Mouse (Mus musculus) liver, adult 2 months (tissue): Measurements from ENCODE around the gene Il1rap. TPM values are rescaled to one million over a fixed set of nuclear protein-coding genes. Genes with fewer than 3 reads are reported as not detected.

ENCODE experiments used
- DNase-seq: peaks from one replicate; pipeline ENCODE4 v3.0.0-alpha.2; 2011; ENCODE audit warnings: low read depth, low spot score; ENCODE audit errors: extremely low read depth
- H3K27ac ChIP-seq: fragments of 200-500 bp; replicated peaks from 2 replicates; pipeline ENCODE4 v1.5.1; 2012; ENCODE audit warnings: low read depth, mild to moderate bottlenecking, control low read depth, inconsistent platforms, low read length; ENCODE audit not compliant: insufficient read depth
- H3K27me3 ChIP-seq: fragments of 200-500 bp; 2 replicates; pipeline ENCODE4 v1.6.1; 2012; ENCODE audit warnings: mild to moderate bottlenecking, moderate library complexity, low read length, inconsistent platforms; ENCODE audit not compliant: control insufficient read depth, insufficient read depth
- H3K36me3 ChIP-seq: fragments of 200-500 bp; 2 replicates; pipeline ENCODE4 v1.6.1; 2012; ENCODE audit warnings: low read length, inconsistent platforms; ENCODE audit not compliant: control insufficient read depth, insufficient read depth
- H3K4me1 ChIP-seq: fragments of 200-500 bp; 2 replicates; pipeline ENCODE4 v1.6.1; 2011; ENCODE audit warnings: low read length; ENCODE audit not compliant: control insufficient read depth, insufficient read depth
- H3K4me3 ChIP-seq: fragments of 200-500 bp; 2 replicates; pipeline ENCODE4 v1.5.1; 2011; ENCODE audit warnings: low read depth, mild to moderate bottlenecking, control low read depth, low read length, moderate library complexity; ENCODE audit not compliant: insufficient read depth
- H3K79me2 ChIP-seq: fragments of 200-500 bp; 2 replicates; pipeline ENCODE4 v1.6.1; 2012; ENCODE audit warnings: inconsistent platforms, mild to moderate bottlenecking, low read length, moderate library complexity; ENCODE audit not compliant: control insufficient read depth, insufficient read depth
- H3K9ac ChIP-seq: fragments of 200-500 bp; 2 replicates; pipeline ENCODE4 v1.6.1; 2012; ENCODE audit warnings: low read depth, mild to moderate bottlenecking, control low read depth, inconsistent platforms, low read length
- CTCF ChIP-seq: fragments of 200-500 bp; IDR thresholded peaks from 2 replicates; pipeline ENCODE4 v1.5.1; 2011; ENCODE audit warnings: low read depth, low read length, control low read depth
- POLR2A ChIP-seq: fragments of 200-500 bp; IDR thresholded peaks from 2 replicates; pipeline ENCODE4 v1.6.1; 2011; ENCODE audit warnings: low read length, control low read depth; ENCODE audit not compliant: insufficient read depth; ENCODE audit errors: extremely low read depth
- WGBS: fragments of 180-500 bp; shearing (Covaris S2); methylation state at CpG from one replicate; pipeline ENCODE4 v1.1.7; 2018; 5-methylcytosine and 5-hydroxymethylcytosine counted together
- polyA plus RNA-seq: library from polyadenylated mRNA; depleted of rRNA; stranded (reverse); fragments of >200 nt; gene quantifications from 2 replicates; pipeline ENCODE4 v1.2.3, GENCODE M21; 2012
- total RNA-seq: library from RNA; depleted of rRNA; stranded (reverse); fragments of >200 nt; gene quantifications from 2 replicates; pipeline ENCODE4 v1.2.3, GENCODE M21; 2014

Il1rap gene
- total and polyA plus RNA-seq, 2 experiments = 47.7 to 160 TPM

DNA sequence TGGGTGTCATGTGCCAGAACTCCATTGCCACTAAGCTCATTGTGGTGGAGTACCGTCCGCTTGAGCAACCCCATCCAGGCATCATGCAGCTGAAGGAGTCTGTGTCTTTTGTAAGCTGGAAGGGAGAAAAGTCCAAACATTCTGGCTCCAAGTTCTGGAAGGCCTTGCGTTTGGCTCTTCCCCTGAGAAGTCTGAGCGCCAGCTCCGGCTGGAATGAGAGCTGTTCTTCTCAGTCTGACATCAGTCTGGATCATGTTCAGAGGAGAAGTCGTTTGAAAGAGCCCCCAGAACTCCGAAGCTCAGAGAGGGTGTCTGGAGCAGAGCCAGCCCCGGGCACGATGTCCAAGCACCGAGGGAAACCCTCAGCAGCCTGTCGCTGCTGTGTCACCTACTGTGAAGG lies 141.0 kb downstream of the Il1rap start:
- Histone ChIP-seq H3K27ac (peak overlapping the region; percentile 45), H3K36me3 (peaks cover 8% of the 10 kb centered on the region), H3K4me1 (peaks cover 4% of the 10 kb centered on the region), H3K4me3 (no peak overlapping the region), H3K79me2 (no peaks in the 10 kb centered on the region; the same call in 1 of the 2 replicates), H3K27me3 (no peaks in the 10 kb centered on the region), H3K9ac (no peak overlapping the region)
- DNase-seq = peak; percentile 94
- no peak for TF ChIP-seq POLR2A
- no peak for TF ChIP-seq CTCF
- WGBS = 38% methylated on average over 11 of the region's 11 CpGs

DNA sequence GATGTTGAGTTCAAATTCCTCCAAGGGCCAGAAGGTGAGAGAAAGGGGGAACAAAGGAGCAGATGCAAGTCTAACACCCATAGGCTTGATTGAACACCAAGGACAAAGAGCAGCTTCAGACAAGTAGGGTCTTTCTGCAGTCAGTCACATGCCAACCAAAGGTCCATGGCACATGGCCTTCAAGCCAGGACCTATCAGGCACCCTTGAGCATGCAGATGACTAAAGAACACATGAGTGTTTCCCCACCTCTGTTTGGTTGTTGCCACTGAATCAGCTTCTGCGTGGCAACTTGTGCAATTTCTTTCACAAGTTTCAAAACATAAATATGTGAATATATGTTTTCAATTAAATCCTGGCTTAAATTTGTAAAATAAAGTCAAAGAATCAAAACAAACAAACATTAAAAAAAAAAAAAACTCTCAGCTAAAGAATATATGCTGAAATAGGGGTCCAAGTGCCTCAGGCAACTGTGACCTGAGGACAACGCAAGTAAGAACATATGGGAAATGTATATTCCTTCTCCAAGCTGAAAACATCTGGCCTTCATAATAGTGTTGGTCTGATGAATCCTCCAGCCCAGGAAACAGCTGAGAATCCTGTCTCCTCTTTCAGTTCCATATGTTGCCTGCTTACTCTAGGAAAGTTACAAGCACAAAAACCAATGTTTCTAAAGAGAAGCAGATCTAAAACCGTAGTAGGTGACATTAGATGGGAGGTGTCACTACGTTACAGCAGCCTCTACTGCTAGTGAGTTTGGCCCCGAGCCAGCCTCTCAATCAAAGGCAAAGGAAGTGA lies 142.6 kb downstream of the Il1rap start:
- Histone ChIP-seq H3K27ac (no peak overlapping the region), H3K36me3 (peaks cover 18% of the 10 kb centered on the region), H3K27me3 (no peaks in the 10 kb centered on the region), H3K79me2 (no peaks in the 10 kb centered on the region; the same call in 1 of the 2 replicates), H3K4me3 (no peak overlapping the region), H3K4me1 (peaks cover 4% of the 10 kb centered on the region), H3K9ac (no peak overlapping the region)
- TF ChIP-seq CTCF (no peak), POLR2A (no peak)
- 63% methylated on average over 5 of the region's 5 CpGs for WGBS
- DNase-seq = peak; percentile 50

DNA sequence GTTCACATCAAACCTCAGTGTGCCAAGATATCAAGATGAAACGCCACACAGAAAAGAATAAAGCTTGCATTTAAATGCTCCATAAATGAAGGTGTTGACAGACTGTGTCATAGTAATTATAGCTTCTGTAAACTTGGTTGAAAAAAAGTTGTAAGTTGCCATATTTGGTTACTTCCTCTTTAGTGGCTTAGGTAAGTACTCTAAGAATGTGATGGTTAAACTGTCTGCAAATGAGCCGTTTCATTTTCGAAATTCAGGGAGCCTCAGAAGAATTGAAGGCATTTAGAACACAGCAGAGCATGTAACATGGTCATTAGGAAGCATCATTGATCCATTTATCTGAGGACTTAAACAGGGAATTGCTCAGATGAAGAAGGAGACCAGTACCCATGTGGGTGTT lies 146.6 kb downstream of the Il1rap start:
- Histone ChIP-seq H3K4me3 (no peak overlapping the region), H3K36me3 (peaks cover 36% of the 10 kb centered on the region), H3K9ac (no peak overlapping the region), H3K27me3 (no peaks in the 10 kb centered on the region), H3K79me2 (no peaks in the 10 kb centered on the region; the same call in 1 of the 2 replicates), H3K4me1 (peaks cover 2% of the 10 kb centered on the region), H3K27ac (no peak overlapping the region)
- TF ChIP-seq POLR2A = no peak
- no peak for TF ChIP-seq CTCF
- 78% methylated on average over 3 of the region's 3 CpGs for WGBS
- no peak for DNase-seq

DNA sequence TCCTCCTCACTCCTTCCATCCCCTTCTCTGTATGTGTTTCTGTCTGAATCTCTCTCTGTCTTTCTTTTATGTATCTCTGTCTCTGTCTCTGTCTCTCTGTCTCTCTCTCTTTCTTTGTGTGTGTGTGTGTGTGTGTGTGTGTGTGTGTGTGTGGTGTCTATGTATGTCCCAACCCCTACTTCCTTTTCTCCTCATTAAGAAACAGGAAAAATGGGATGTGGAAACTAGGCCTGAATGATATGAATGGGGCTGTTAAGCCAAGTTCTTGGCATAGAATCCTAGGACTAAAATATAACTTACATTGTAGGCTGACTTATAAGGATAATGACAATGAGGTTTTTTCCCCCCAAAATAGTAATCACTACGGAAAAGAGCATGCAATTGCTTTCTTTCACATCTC lies 149.4 kb downstream of the Il1rap start:
- Histone ChIP-seq H3K4me3 (no peak overlapping the region), H3K36me3 (peaks cover 45% of the 10 kb centered on the region), H3K27ac (no peak overlapping the region), H3K79me2 (no peaks in the 10 kb centered on the region; the same call in 1 of the 2 replicates), H3K27me3 (no peaks in the 10 kb centered on the region), H3K4me1 (peaks cover 2% of the 10 kb centered on the region; the same call in 1 of the 2 replicates), H3K9ac (no peak overlapping the region)
- DNase-seq = no peak
- 85% methylated on average over 1 of the region's 1 CpGs for WGBS
- TF ChIP-seq CTCF (no peak), POLR2A (no peak)

DNA sequence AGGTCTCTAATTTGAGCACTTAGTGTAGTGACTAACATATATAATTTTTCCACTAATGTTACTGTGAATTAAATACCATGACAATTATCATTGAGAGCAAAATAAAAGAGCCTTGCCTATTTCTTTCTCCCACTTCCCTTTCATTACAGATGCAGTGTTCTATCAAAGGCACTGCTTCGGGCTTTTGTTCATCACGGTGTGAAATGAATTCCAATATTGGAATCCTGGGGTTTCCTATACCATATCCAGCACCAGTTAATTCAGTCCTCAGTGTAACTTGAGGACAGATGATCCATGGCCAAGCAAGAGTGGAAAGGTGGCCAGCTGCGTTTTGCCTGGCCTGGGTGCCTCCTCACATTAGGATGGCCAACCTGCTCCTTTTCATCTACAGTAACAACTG lies 151.1 kb downstream of the Il1rap start:
- Histone ChIP-seq H3K27me3 (no peaks in the 10 kb centered on the region), H3K79me2 (no peaks in the 10 kb centered on the region; the same call in 1 of the 2 replicates), H3K4me1 (peaks cover 6% of the 10 kb centered on the region; the same call in 1 of the 2 replicates), H3K9ac (no peak overlapping the region), H3K36me3 (peaks cover 47% of the 10 kb centered on the region), H3K27ac (0 out of 2 replicates have a peak overlapping the region, but pooled peaks have one; percentile 4), H3K4me3 (no peak overlapping the region)
- DNase-seq = no peak
- 87% methylated on average over 3 of the region's 3 CpGs for WGBS
- TF ChIP-seq CTCF = no peak
- TF ChIP-seq POLR2A = no peak
